Mouse (Mus musculus) ES-E14 (cell line): Measurements from ENCODE around the gene Olfr703. TPM values are rescaled to one million over a fixed set of nuclear protein-coding genes. Genes with fewer than 3 reads are reported as not detected.

ENCODE experiments used
- DNase-seq: peaks from one replicate; pipeline ENCODE4 v3.0.0-alpha.2; 2013; ENCODE audit warnings: low read depth, low spot score
- H3K27ac ChIP-seq: 2 replicates; pipeline ENCODE4 v1.5.1; 2012; ENCODE audit warnings: low read depth, mild to moderate bottlenecking, low read length, moderate library complexity, mixed read lengths; ENCODE audit not compliant: poor library complexity, insufficient read depth, severe bottlenecking
- H3K36me3 ChIP-seq: 2 replicates; pipeline ENCODE4 v1.6.1; 2012; ENCODE audit warnings: mild to moderate bottlenecking, low read length, moderate library complexity, mixed read lengths; ENCODE audit not compliant: control insufficient read depth, poor library complexity, insufficient read depth, severe bottlenecking
- H3K4me1 ChIP-seq, 2 experiments: fragments of 150-350 bp in 1 of 2; sonication (generic) in 1 of 2; 2 replicates each; pipeline ENCODE4 v1.6.1; 2012; ENCODE audit warnings: low read length in 2 of 2, mild to moderate bottlenecking in 1 of 2, mixed read lengths in 1 of 2; ENCODE audit not compliant: control insufficient read depth in 2 of 2, insufficient read depth in 2 of 2, poor library complexity in 1 of 2
- H3K4me3 ChIP-seq, 2 experiments: fragments of 150-350 bp in 1 of 2; sonication (generic) in 1 of 2; 2 replicates each; pipeline ENCODE4 v1.5.1; 2012; ENCODE audit warnings: low read length in 2 of 2, low read depth in 1 of 2, mild to moderate bottlenecking in 1 of 2, mixed read lengths in 1 of 2; ENCODE audit not compliant: insufficient read depth in 1 of 2, poor library complexity in 1 of 2, severe bottlenecking in 1 of 2
- H3K9ac ChIP-seq: 2 replicates; pipeline ENCODE4 v1.6.1; 2012; ENCODE audit warnings: low read depth, mild to moderate bottlenecking, low read length, mixed read lengths; ENCODE audit not compliant: poor library complexity, insufficient read depth, severe bottlenecking
- H3K9me3 ChIP-seq: fragments of 150-350 bp; sonication (generic); 2 replicates; pipeline ENCODE4 v1.6.1; 2012; ENCODE audit warnings: low read depth, mild to moderate bottlenecking, low read length; ENCODE audit not compliant: control insufficient read depth, insufficient read depth
- CHD2 ChIP-seq: IDR thresholded peaks from 2 replicates; pipeline ENCODE4 v1.6.1; 2014; ENCODE audit warnings: mild to moderate bottlenecking, low read depth, low read length, inconsistent platforms
- HCFC1 ChIP-seq: IDR thresholded peaks from 2 replicates; pipeline ENCODE4 v1.6.1; 2012; ENCODE audit warnings: low read length, inconsistent platforms, borderline replicate concordance; ENCODE audit not compliant: insufficient read depth
- MAFK ChIP-seq: IDR thresholded peaks from 2 replicates; pipeline ENCODE4 v1.6.1; 2014; ENCODE audit warnings: mild to moderate bottlenecking, low read depth, low read length, inconsistent platforms; ENCODE audit not compliant: insufficient read depth
- ZC3H11A ChIP-seq: IDR thresholded peaks from 2 replicates; pipeline ENCODE4 v1.6.1; 2012; ENCODE audit warnings: low read depth, mild to moderate bottlenecking, inconsistent platforms, low read length, borderline replicate concordance
- ZNF384 ChIP-seq: IDR thresholded peaks from 2 replicates; pipeline ENCODE4 v1.6.1; 2012; ENCODE audit warnings: low read depth, low read length, inconsistent platforms
- in situ Hi-C, 2 experiments: fragments of 600-800 bp; cut with MboI; formaldehyde crosslinking; loops; one replicate each; pipeline ENCODE4 v1.15.1; 2025; ENCODE audit warnings: low sequenced_read_pairs in 2 of 2, inconsistent platforms in 1 of 2; ENCODE audit not compliant: unreplicated experiment in 2 of 2
- total RNA-seq: library from RNA; depleted of rRNA; stranded (reverse); fragments of 300-350 nt; gene quantifications from 2 replicates; pipeline ENCODE4 v1.2.3, GENCODE M21; 2012; rRNA removed

Gene Olfr703
- total RNA-seq: not detected in 2 replicates

GRCm38 (mm10) chr7:106843060-106843459, at the start of gene Olfr703:
Olfr703 (plus strand) TSS chr7:106843360.
- Histone ChIP-seq H3K9me3 (no peaks in the 10 kb centered on the region), H3K27ac (no peak within 1 kb of the TSS), H3K4me3 (no peak within 1 kb of the TSS), H3K36me3 (no peaks in the 10 kb centered on the region), H3K9ac (no peak within 1 kb of the TSS), H3K4me1 (no peaks in the 10 kb centered on the region)
- no peak for DNase-seq
- in situ Hi-C loops: no loop called here
- no peak for TF ChIP-seq ZC3H11A
- no peak for TF ChIP-seq CHD2
- TF ChIP-seq MAFK: no peak
- TF ChIP-seq ZNF384: no peak
- TF ChIP-seq HCFC1: no peak

DNA sequence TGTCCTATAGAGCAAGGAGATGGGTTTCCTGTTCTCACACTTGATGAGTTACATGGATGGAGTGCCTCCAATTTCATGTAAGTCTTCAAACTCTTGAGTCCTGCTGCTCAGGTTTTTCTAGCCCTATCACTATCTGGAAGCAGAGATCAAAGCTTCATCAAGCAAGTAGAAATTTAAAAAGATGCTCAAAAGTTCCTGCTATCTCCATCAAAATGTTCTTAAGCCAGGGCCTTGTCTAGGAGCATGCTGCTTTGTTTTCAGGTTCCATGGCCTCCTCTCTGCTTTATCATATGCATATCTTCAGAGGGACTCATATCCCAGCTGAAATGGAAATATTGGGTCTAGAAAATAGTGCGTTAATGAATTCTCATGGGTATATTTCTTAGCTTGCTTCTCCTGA, 34.4 kb upstream of the Olfr703 start, which contains the start of gene Olfr700:
Gene Olfr700 (minus strand): TSS at position 101 of the 400 bp plus-strand sequence.
- in situ Hi-C loops: no loop called here
- Histone ChIP-seq H3K36me3 (no peaks in the 10 kb centered on the region), H3K27ac (no peak within 1 kb of the TSS), H3K4me1 (no peaks in the 10 kb centered on the region), H3K9me3 (no peaks in the 10 kb centered on the region), H3K4me3 (no peak within 1 kb of the TSS), H3K9ac (no peak within 1 kb of the TSS)
- DNase-seq: no peak
- TF ChIP-seq ZNF384 (no peak), HCFC1 (no peak)

DNA sequence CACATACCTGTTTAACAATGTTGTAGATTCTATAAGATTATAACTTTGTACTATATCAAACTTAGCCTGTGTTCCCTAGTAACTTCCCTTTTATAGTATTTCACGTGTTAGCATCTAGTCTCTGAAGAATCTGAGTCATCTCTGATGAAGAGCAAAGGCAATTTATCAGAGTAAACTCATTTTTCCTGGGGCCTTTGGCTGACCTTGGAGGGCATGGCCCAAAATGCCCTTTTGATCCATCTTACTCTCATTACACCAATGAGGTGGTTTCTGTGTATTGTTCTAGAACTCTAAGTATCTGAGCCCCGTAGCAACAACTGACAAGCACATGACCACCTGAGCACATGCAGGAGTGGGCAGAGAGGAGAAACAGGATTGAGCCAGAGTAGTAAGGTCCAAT, 29.3 kb upstream of the Olfr703 start, which contains the start of gene Olfr701:
Gene Olfr701 (plus strand): TSS at position 301 of the 400 bp plus-strand sequence.
- Histone ChIP-seq H3K4me3 (no peak within 1 kb of the TSS), H3K27ac (no peak within 1 kb of the TSS), H3K4me1 (no peaks in the 10 kb centered on the region), H3K9ac (no peak within 1 kb of the TSS), H3K9me3 (no peaks in the 10 kb centered on the region), H3K36me3 (no peaks in the 10 kb centered on the region)
- DNase-seq: no peak
- in situ Hi-C loops: no loop called here
- TF ChIP-seq HCFC1 (no peak), ZNF384 (no peak), MAFK (no peak), CHD2 (no peak), ZC3H11A (no peak)

DNA sequence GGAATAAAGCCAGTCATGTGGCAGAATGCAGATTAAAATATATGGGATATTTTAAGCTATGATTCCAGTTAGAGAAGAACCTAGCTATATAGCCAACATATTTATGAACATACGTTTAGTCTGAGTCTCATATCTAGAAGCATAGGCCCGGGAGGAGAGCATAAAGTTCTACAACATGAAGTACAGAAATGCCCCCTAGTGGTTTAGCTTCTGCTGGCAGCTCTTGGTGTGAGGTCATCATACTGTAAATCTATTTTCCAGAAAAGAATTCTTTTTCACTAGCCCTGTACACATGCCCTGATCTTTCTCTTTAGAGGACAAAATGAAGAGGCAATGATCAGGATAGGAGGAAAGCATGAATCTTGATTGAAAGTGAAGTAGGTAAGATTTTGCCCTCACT, 27.4 kb upstream of the Olfr703 start:
- no peak overlapping the region for H3K9ac ChIP-seq
- DNase-seq: peak; percentile 24
- TF ChIP-seq HCFC1 (no peak), ZC3H11A (0 out of 2 replicates have a peak, but pooled peaks have one; percentile 27)
- in situ Hi-C loops: no loop called here
- no peak overlapping the region for H3K4me3 ChIP-seq
- H3K27ac ChIP-seq: no peak overlapping the region
- H3K9me3 ChIP-seq: no peaks in the 10 kb centered on the region
- no peaks in the 10 kb centered on the region for H3K4me1 ChIP-seq
- H3K36me3 ChIP-seq: no peaks in the 10 kb centered on the region

GRCm38 (mm10) chr7:106818414-106818813, 24.7 kb upstream of the Olfr703 start:
- H3K9me3 ChIP-seq: no peaks in the 10 kb centered on the region
- H3K36me3 ChIP-seq: no peaks in the 10 kb centered on the region
- H3K4me1 ChIP-seq: no peaks in the 10 kb centered on the region
- no peak overlapping the region for H3K4me3 ChIP-seq
- DNase-seq: no peak
- TF ChIP-seq ZNF384 (no peak), CHD2 (no peak), MAFK (no peak), ZC3H11A (no peak), HCFC1 (no peak)
- H3K27ac ChIP-seq: no peak overlapping the region
- H3K9ac ChIP-seq: no peak overlapping the region
- in situ Hi-C loops: no loop called here
